Mouse (Mus musculus): ENCODE data around the gene Apex1.

GRCm38 (mm10) chr14:50969041-50969440 lies 44.3 kb downstream of the Apex1 start:
- TF ChIP-seq CTCF (IDR thresholded peaks at IDR 0.05; ENCODE audit: low read depth, low read length) = no peak
- TF ChIP-seq POLR2A (IDR thresholded peaks at IDR 0.05; ENCODE audit: borderline replicate concordance, low read depth, low read length) = no peak
